Comparison of ENCODE assay signal across 7 mouse cellular contexts in genomic region chr12:5191628-5192379, GRCm38 (mm10).
DNase-seq lines count a peak whose midpoint lies in the region; ATAC-seq and TF ChIP-seq lines count a peak whose summit lies in the region.

No protein-coding gene starts in this region.

- WGBS in embryonic facial prominence, embryonic 13.5 days: 12% methylated on average over 14 of the region's 14 CpGs
- 4% methylated on average over 14 of the region's 14 CpGs for WGBS in heart, embryonic 15.5 days

- no peaks in the 10 kb centered on the region for H3K36me3 ChIP-seq in embryonic facial prominence, embryonic 13.5 days
- no peaks in the 10 kb centered on the region for H3K36me3 ChIP-seq in heart, embryonic 15.5 days
- no peaks in the 10 kb centered on the region for H3K36me3 ChIP-seq in testis, adult 2 months (ENCODE audit: control insufficient read depth, insufficient read depth, low read length)

- H3K27me3 ChIP-seq in embryonic facial prominence, embryonic 13.5 days: no peaks in the 10 kb centered on the region
- H3K27me3 ChIP-seq in heart, embryonic 15.5 days: no peaks in the 10 kb centered on the region
- H3K27me3 ChIP-seq in testis, adult 2 months (ENCODE audit: control insufficient read depth, insufficient read depth, low read length): no peaks in the 10 kb centered on the region

- H3K9ac ChIP-seq in embryonic facial prominence, embryonic 13.5 days: peak overlapping the region; percentile 4; the same call in 1 of the 2 replicates
- H3K9ac ChIP-seq in heart, embryonic 15.5 days: no peak overlapping the region

- TF ChIP-seq CTCF in testis, adult 2 months (IDR thresholded peaks at IDR 0.05; ENCODE audit: control insufficient read depth, insufficient read depth, insufficient replicate concordance, low read depth, low read length): 0 out of 2 replicates have a peak, but pooled peaks have one; percentile 1

- H3K9me3 ChIP-seq in embryonic facial prominence, embryonic 13.5 days: no peaks in the 10 kb centered on the region
- no peaks in the 10 kb centered on the region for H3K9me3 ChIP-seq in heart, embryonic 15.5 days (replicated peaks)

- H3K4me3 ChIP-seq in embryonic facial prominence, embryonic 13.5 days: no peak overlapping the region
- H3K4me3 ChIP-seq in heart, embryonic 15.5 days: peak overlapping the region; percentile 26
- H3K4me3 ChIP-seq in testis, adult 2 months (ENCODE audit: control insufficient read depth, low read depth, low read length): no peak overlapping the region

- peaks cover 50% of the 10 kb centered on the region for H3K4me1 ChIP-seq in embryonic facial prominence, embryonic 13.5 days
- H3K4me1 ChIP-seq in heart, embryonic 15.5 days (replicated peaks): peaks cover 34% of the 10 kb centered on the region
- H3K4me1 ChIP-seq in testis, adult 2 months (ENCODE audit: control insufficient read depth, insufficient read depth, low read length): peaks cover 8% of the 10 kb centered on the region

- peak overlapping the region; percentile 77 for H3K27ac ChIP-seq in embryonic facial prominence, embryonic 13.5 days
- peak overlapping the region; percentile 78 for H3K27ac ChIP-seq in heart, embryonic 15.5 days
- peak overlapping the region; percentile 73 for H3K27ac ChIP-seq in testis, adult 2 months (ENCODE audit: control insufficient read depth, insufficient read depth, low read depth, low read length)

- ATAC-seq in embryonic facial prominence, embryonic 13.5 days (ENCODE audit: insufficient number of reproducible peaks, insufficient read depth, low FRiP score, low TSS enrichment, low read depth): no peak
- ATAC-seq in heart, embryonic 15.5 days (replicated peaks; ENCODE audit: insufficient number of reproducible peaks, insufficient read depth, low FRiP score, low read depth): peak; percentile 61

- DNase-seq in adrenal gland, postnatal 25 days: peak; percentile 81
- peak; percentile 88 for DNase-seq in kidney, postnatal 10 days
- DNase-seq in mesoderm, embryonic 11.5 days (ENCODE audit: low read depth, low spot score): peak; percentile 69
- no peak for DNase-seq in right cerebral cortex, adult 2 months (ENCODE audit: low spot score in 2 of 2)

- peak overlapping the region; percentile 47 for H3K4me2 ChIP-seq in embryonic facial prominence, embryonic 13.5 days
- peak overlapping the region; percentile 58 for H3K4me2 ChIP-seq in heart, embryonic 15.5 days

- TF ChIP-seq POLR2A in testis, adult 2 months (IDR thresholded peaks at IDR 0.05; ENCODE audit: control insufficient read depth, low read depth, low read length): no peak

Comparison
In these comparisons a context has a peak if more than half of its experiments do, and no peak if none do; other contexts are left out.
1. DNase-seq: peak in adrenal gland, postnatal 25 days (single experiment), kidney, postnatal 10 days (single experiment) and mesoderm, embryonic 11.5 days (single experiment); none in right cerebral cortex, adult 2 months (0 of 2).
2. Peak in every context shown above with its lines, with median percentiles within 50 percentile points of each other: H3K27ac ChIP-seq.